Mouse (Mus musculus): ENCODE data around the gene Sergef. TPM values are rescaled to one million over a fixed set of nuclear protein-coding genes. Genes with fewer than 3 reads are reported as not detected.
A peak's percentile ranks its signal among the peaks of the same experiment; 100 is the strongest.
"Not testable (repeated sequence)": the region's sequence is repeated elsewhere in the genome, so short reads cannot be mapped to it uniquely, and the experiment has no call there.

Gene Sergef
- total and polyA plus RNA-seq, 2 experiments from 2014 or later: 46.9 to 50.7 TPM

- no peak for DNase-seq
- Histone ChIP-seq H3K9ac (no peak overlapping the region), H3K4me1 (ENCODE audit: insufficient read depth) (0 out of 2 replicates have a peak, but pooled peaks cover 5% of the 10 kb centered on the region), H3K27ac (ENCODE audit: low read depth, low read length) (no peak overlapping the region), H3K9me3 (ENCODE audit: low read length) (no peaks in the 10 kb centered on the region), H3K4me3 (ENCODE audit: low read depth, low read length) (no peak overlapping the region), H3K36me3 (ENCODE audit: insufficient read depth) (no peaks in the 10 kb centered on the region), H3K4me2 (ENCODE audit: low read depth) (no peak overlapping the region), H3K27me3 (ENCODE audit: insufficient read depth, low read length) (no peaks in the 10 kb centered on the region)
- TF ChIP-seq CTCF (IDR thresholded peaks at IDR 0.05; ENCODE audit: low read depth): no peak
- ATAC-seq: no peak
- WGBS: 74% methylated on average over 7 of the region's 7 CpGs
Observed at GRCm38 (mm10) chr7:46675061-46675460, 35.5 kb upstream of the Sergef start.

DNA sequence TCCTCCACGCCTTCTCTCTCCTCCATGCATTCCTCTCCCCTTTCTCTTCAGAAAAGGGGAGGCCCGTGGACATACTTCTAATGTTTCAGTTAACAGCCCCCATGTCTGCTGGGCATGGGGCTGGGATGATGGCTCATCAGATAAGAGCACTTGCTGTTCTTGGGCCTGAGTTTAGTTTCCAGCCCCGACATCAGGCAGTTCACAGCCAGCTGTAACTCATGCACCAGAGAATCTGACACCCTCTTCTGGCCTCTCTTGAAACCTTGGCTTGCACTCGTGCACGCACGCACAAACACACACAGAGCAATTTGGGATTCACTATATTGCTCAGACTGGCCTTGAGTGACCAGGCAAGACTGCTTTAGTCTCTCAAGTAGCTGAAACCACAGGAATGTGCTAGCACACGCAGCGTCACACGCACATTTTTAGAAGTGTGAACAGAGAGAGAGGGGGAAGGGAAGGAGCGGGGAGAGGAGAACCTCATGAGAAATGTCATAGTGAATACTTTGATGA lies 32.6 kb upstream of the Sergef start, which contains the start of gene Tph1:
Gene Tph1, minus strand, starts transcription at position 378 of the 513 bp plus-strand sequence.
- Histone ChIP-seq H3K9me3 (ENCODE audit: low read length) (no peaks in the 10 kb centered on the region), H3K4me2 (ENCODE audit: low read depth) (no peak within 1 kb of the TSS), H3K4me3 (ENCODE audit: low read depth, low read length) (no peak within 1 kb of the TSS), H3K4me1 (ENCODE audit: insufficient read depth) (peaks cover 5% of the 10 kb centered on the region; the same call in 1 of the 2 replicates), H3K9ac (no peak within 1 kb of the TSS), H3K27me3 (ENCODE audit: insufficient read depth, low read length) (no peaks in the 10 kb centered on the region), H3K36me3 (ENCODE audit: insufficient read depth) (no peaks in the 10 kb centered on the region), H3K27ac (ENCODE audit: low read depth, low read length) (peak within 1 kb of the TSS; percentile 59; the same call in 1 of the 2 replicates)
- TF ChIP-seq CTCF (IDR thresholded peaks at IDR 0.05; ENCODE audit: low read depth): no peak
- WGBS: 67% methylated on average over 10 of the region's 10 CpGs
- ATAC-seq: no peak
- no peak for DNase-seq

- peak overlapping the region; percentile 36 for H3K4me2 ChIP-seq (ENCODE audit: low read depth)
- 4% methylated on average over 21 of the region's 21 CpGs for WGBS
- TF ChIP-seq CTCF (IDR thresholded peaks at IDR 0.05; ENCODE audit: low read depth): no peak
- peaks cover 5% of the 10 kb centered on the region; the same call in 1 of the 2 replicates for H3K4me1 ChIP-seq (ENCODE audit: insufficient read depth)
- H3K27ac ChIP-seq (ENCODE audit: low read depth, low read length): no peak overlapping the region
- no peak for DNase-seq
- H3K36me3 ChIP-seq (ENCODE audit: insufficient read depth): no peaks in the 10 kb centered on the region
- no peak; the same call in 1 of the 2 replicates for ATAC-seq
- H3K27me3 ChIP-seq (ENCODE audit: insufficient read depth, low read length): no peaks in the 10 kb centered on the region
- no peak overlapping the region for H3K9ac ChIP-seq
- no peaks in the 10 kb centered on the region for H3K9me3 ChIP-seq (ENCODE audit: low read length)
- H3K4me3 ChIP-seq (ENCODE audit: low read depth, low read length): no peak overlapping the region
Observed at GRCm38 (mm10) chr7:46667256-46667655, 27.6 kb upstream of the Sergef start.

DNA sequence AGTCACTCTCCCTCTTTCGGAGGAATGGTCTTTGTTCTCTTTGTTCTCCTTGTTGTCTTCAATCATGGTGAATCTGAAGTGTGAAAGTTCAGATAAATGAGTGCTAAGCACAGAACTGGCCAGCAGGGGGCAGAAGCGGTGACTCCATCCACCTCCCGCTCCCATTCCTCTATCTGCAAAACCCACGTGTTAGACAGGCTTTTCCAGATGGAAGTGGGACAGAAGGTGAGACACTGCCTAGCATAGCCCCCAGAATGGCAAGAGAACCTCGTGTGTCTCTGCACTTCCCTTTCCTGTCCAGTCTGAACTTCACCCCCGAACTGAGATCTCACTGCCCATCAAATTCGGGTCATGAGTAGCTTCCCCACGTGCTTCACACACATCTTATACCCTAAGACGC lies 25.6 kb upstream of the Sergef start:
- H3K4me3 ChIP-seq (ENCODE audit: low read depth, low read length): no peak overlapping the region
- H3K27me3 ChIP-seq (ENCODE audit: insufficient read depth, low read length): no peaks in the 10 kb centered on the region
- no peak for ATAC-seq
- no peaks in the 10 kb centered on the region; the same call in none of the 2 replicates for H3K4me1 ChIP-seq (ENCODE audit: insufficient read depth)
- DNase-seq: peak; percentile 39
- H3K36me3 ChIP-seq (ENCODE audit: insufficient read depth): no peaks in the 10 kb centered on the region
- H3K9ac ChIP-seq: no peak overlapping the region
- 36% methylated on average over 9 of the region's 9 CpGs for WGBS
- no peak overlapping the region for H3K4me2 ChIP-seq (ENCODE audit: low read depth)
- peak; percentile 70 for TF ChIP-seq CTCF (IDR thresholded peaks at IDR 0.05; ENCODE audit: low read depth)
- H3K27ac ChIP-seq (ENCODE audit: low read depth, low read length): no peak overlapping the region
- H3K9me3 ChIP-seq (ENCODE audit: low read length): no peaks in the 10 kb centered on the region

GRCm38 (mm10) chr7:46661591-46662090 lies 22.0 kb upstream of the Sergef start:
- H3K9me3 ChIP-seq (ENCODE audit: low read length): no peaks in the 10 kb centered on the region
- H3K9ac ChIP-seq: peak overlapping the region; percentile 37; the same call in 1 of the 2 replicates
- no peak overlapping the region for H3K4me3 ChIP-seq (ENCODE audit: low read depth, low read length)
- no peak for ATAC-seq
- DNase-seq: no peak
- H3K4me1 ChIP-seq (ENCODE audit: insufficient read depth): no peaks in the 10 kb centered on the region; the same call in 1 of the 2 replicates
- WGBS: 29% methylated on average over 18 of the region's 18 CpGs
- TF ChIP-seq CTCF (IDR thresholded peaks at IDR 0.05; ENCODE audit: low read depth): no peak
- peak overlapping the region; percentile 31 for H3K4me2 ChIP-seq (ENCODE audit: low read depth)
- H3K27me3 ChIP-seq (ENCODE audit: insufficient read depth, low read length): no peaks in the 10 kb centered on the region
- H3K36me3 ChIP-seq (ENCODE audit: insufficient read depth): no peaks in the 10 kb centered on the region
- H3K27ac ChIP-seq (ENCODE audit: low read depth, low read length): no peak overlapping the region

- no peaks in the 10 kb centered on the region for H3K9me3 ChIP-seq (ENCODE audit: low read length)
- TF ChIP-seq CTCF (IDR thresholded peaks at IDR 0.05; ENCODE audit: low read depth): no peak
- H3K4me2 ChIP-seq (ENCODE audit: low read depth): no peak overlapping the region
- H3K27me3 ChIP-seq (ENCODE audit: insufficient read depth, low read length): no peaks in the 10 kb centered on the region
- no peak for DNase-seq
- no peaks in the 10 kb centered on the region for H3K36me3 ChIP-seq (ENCODE audit: insufficient read depth)
- no peaks in the 10 kb centered on the region for H3K4me1 ChIP-seq (ENCODE audit: insufficient read depth)
- WGBS: 58% methylated on average over 2 of the region's 2 CpGs
- H3K27ac ChIP-seq (ENCODE audit: low read depth, low read length): no peak overlapping the region
- no peak overlapping the region for H3K9ac ChIP-seq
- ATAC-seq: 0 out of 2 replicates have a peak, but pooled peaks have one; percentile 27
- no peak overlapping the region for H3K4me3 ChIP-seq (ENCODE audit: low read depth, low read length)
Observed at GRCm38 (mm10) chr7:46652279-46652678, 12.7 kb upstream of the Sergef start.

- H3K4me2 ChIP-seq (ENCODE audit: low read depth); H3K4me3 ChIP-seq (ENCODE audit: low read depth, low read length); H3K27ac ChIP-seq (ENCODE audit: low read depth, low read length); H3K4me1 ChIP-seq (ENCODE audit: insufficient read depth); DNase-seq; ATAC-seq; H3K9ac ChIP-seq; H3K9me3 ChIP-seq (ENCODE audit: low read length); H3K27me3 ChIP-seq (ENCODE audit: insufficient read depth, low read length); H3K36me3 ChIP-seq (ENCODE audit: insufficient read depth): not testable (repeated sequence)
- WGBS: 50% methylated on average over 5 of the region's 5 CpGs
Observed at GRCm38 (mm10) chr7:46650231-46650630, 10.6 kb upstream of the Sergef start.
